Comparison of ENCODE assay signal across 13 mouse cellular contexts in genomic region chr17:78163724-78164236, GRCm38 (mm10). TPM values are rescaled to one million over a fixed set of nuclear protein-coding genes. Genes with fewer than 3 reads are reported as not detected.
DNase-seq lines count a peak whose midpoint lies in the region; ATAC-seq and TF ChIP-seq lines count a peak whose summit lies in the region.
"Had no signal": no experiment of that assay in that cellular context is flagged by ENCODE, and none has a peak within 500 bp of the region (broad histone marks: within the 10 kb centered on the region; RNA-seq: fewer than 3 reads in every experiment).

No protein-coding gene starts in this region.

- no peak overlapping the region for H3K4me2 ChIP-seq in midbrain, embryonic 12.5 days (replicated peaks)
- no peak overlapping the region for H3K4me2 ChIP-seq in midbrain, embryonic 13.5 days (replicated peaks)
- H3K4me2 ChIP-seq: embryonic facial prominence, embryonic 13.5 days; hindbrain, embryonic 15.5 days had no signal

- no peaks in the 10 kb centered on the region for H3K27me3 ChIP-seq in midbrain, embryonic 12.5 days
- H3K27me3 ChIP-seq in midbrain, embryonic 13.5 days: no peaks in the 10 kb centered on the region
- H3K27me3 ChIP-seq in MEL (ENCODE audit: control insufficient read depth in 1 of 2, insufficient read depth in 2 of 2, low read length in 2 of 2): no peaks in the 10 kb centered on the region
- H3K27me3 ChIP-seq: embryonic facial prominence, embryonic 13.5 days; hindbrain, embryonic 15.5 days had no signal

- no peak for TF ChIP-seq POLR2A in MEL (IDR thresholded peaks at IDR 0.05; ENCODE audit: control insufficient read depth in 1 of 2, insufficient read depth in 1 of 2, low read depth in 1 of 2, low read length in 2 of 2, poor library complexity in 1 of 2)

- H3K9me3 ChIP-seq in midbrain, embryonic 12.5 days: no peaks in the 10 kb centered on the region
- H3K9me3 ChIP-seq in midbrain, embryonic 13.5 days: no peaks in the 10 kb centered on the region
- H3K9me3 ChIP-seq in MEL (replicated peaks; ENCODE audit: insufficient read depth, low read length): no peaks in the 10 kb centered on the region
- H3K9me3 ChIP-seq: embryonic facial prominence, embryonic 13.5 days; heart, embryonic 10.5 days; hindbrain, embryonic 10.5 days; hindbrain, embryonic 15.5 days had no signal

- peak; percentile 6 to 45; a peak in 1 of 4 replicates for TF ChIP-seq EP300 in MEL (IDR thresholded peaks at IDR 0.05; ENCODE audit: low read depth in 1 of 2, low read length in 2 of 2)

- H3K9ac ChIP-seq in midbrain, embryonic 12.5 days (replicated peaks): no peak overlapping the region
- no peak overlapping the region for H3K9ac ChIP-seq in midbrain, embryonic 13.5 days (replicated peaks)
- no peak overlapping the region for H3K9ac ChIP-seq in MEL (ENCODE audit: control insufficient read depth, low read depth, low read length, poor library complexity, severe bottlenecking)
- H3K9ac ChIP-seq: embryonic facial prominence, embryonic 13.5 days; hindbrain, embryonic 15.5 days had no signal

- H3K4me1 ChIP-seq in midbrain, embryonic 12.5 days: no peaks in the 10 kb centered on the region
- no peaks in the 10 kb centered on the region for H3K4me1 ChIP-seq in midbrain, embryonic 13.5 days (replicated peaks)
- no peaks in the 10 kb centered on the region for H3K4me1 ChIP-seq in MEL (ENCODE audit: control insufficient read depth in 1 of 2, insufficient read depth in 2 of 2, low read length in 2 of 2)
- H3K4me1 ChIP-seq: embryonic facial prominence, embryonic 13.5 days; heart, embryonic 10.5 days; hindbrain, embryonic 10.5 days; hindbrain, embryonic 15.5 days had no signal

- TF ChIP-seq CTCF in MEL (IDR thresholded peaks at IDR 0.05 in 2 of 3, conservative IDR thresholded peaks at IDR 0.05 in 1 of 3; ENCODE audit: control insufficient read depth in 1 of 3, insufficient read depth in 1 of 3, low read depth in 2 of 3, low read length in 3 of 3, poor library complexity in 1 of 3, severe bottlenecking in 1 of 3): no peak

- no peak overlapping the region for H3K4me3 ChIP-seq in midbrain, embryonic 12.5 days
- H3K4me3 ChIP-seq in midbrain, embryonic 13.5 days (replicated peaks): no peak overlapping the region
- peak overlapping the region; percentile 24 to 30 for H3K4me3 ChIP-seq in MEL (ENCODE audit: control insufficient read depth in 1 of 2, insufficient read depth in 1 of 2, low read depth in 2 of 2, low read length in 2 of 2)
- H3K4me3 ChIP-seq: embryonic facial prominence, embryonic 13.5 days; heart, embryonic 10.5 days; hindbrain, embryonic 10.5 days; hindbrain, embryonic 15.5 days had no signal

- no peaks in the 10 kb centered on the region for H3K79me2 ChIP-seq in MEL (ENCODE audit: control insufficient read depth, insufficient read depth, low read length, poor library complexity)

- DNase-seq in MEL (ENCODE audit: low read depth, low spot score): peak; percentile 37
- no peak for DNase-seq in gastrocnemius, adult 18-20 months (ENCODE audit: low spot score)
- no peak for DNase-seq in right cerebral cortex, adult 2 months (ENCODE audit: low spot score in 2 of 2)
- DNase-seq in layer of hippocampus, postnatal 25 days (ENCODE audit: extremely low spot score in 1 of 2, low spot score in 1 of 2): no peak
- DNase-seq: gastrocnemius, postnatal 36 days had no signal

- no peaks in the 10 kb centered on the region for H3K36me3 ChIP-seq in midbrain, embryonic 12.5 days
- H3K36me3 ChIP-seq in midbrain, embryonic 13.5 days: no peaks in the 10 kb centered on the region
- no peaks in the 10 kb centered on the region; a peak in 1 of 4 replicates for H3K36me3 ChIP-seq in MEL (ENCODE audit: control insufficient read depth in 1 of 2, insufficient read depth in 2 of 2, low read length in 2 of 2)
- H3K36me3 ChIP-seq: embryonic facial prominence, embryonic 13.5 days; heart, embryonic 10.5 days; hindbrain, embryonic 10.5 days; hindbrain, embryonic 15.5 days had no signal

- WGBS in midbrain, embryonic 12.5 days: 84% methylated on average over 10 of the region's 10 CpGs
- WGBS in midbrain, embryonic 13.5 days: 88% methylated on average over 10 of the region's 10 CpGs

- no peak for TF ChIP-seq RAD21 in MEL (IDR thresholded peaks at IDR 0.05; ENCODE audit: low read depth, low read length)

- H3K27ac ChIP-seq in midbrain, embryonic 12.5 days (replicated peaks): no peak overlapping the region
- H3K27ac ChIP-seq in midbrain, embryonic 13.5 days: no peak overlapping the region
- H3K27ac ChIP-seq in MEL (ENCODE audit: control insufficient read depth, low read depth, low read length): no peak overlapping the region
- H3K27ac ChIP-seq: embryonic facial prominence, embryonic 13.5 days; heart, embryonic 10.5 days; hindbrain, embryonic 10.5 days; hindbrain, embryonic 15.5 days had no signal

- ATAC-seq in midbrain, embryonic 12.5 days (ENCODE audit: low FRiP score, low read depth): 0 out of 2 replicates have a peak, but pooled peaks have one; percentile 19
- no peak for ATAC-seq in midbrain, embryonic 13.5 days
- peak; percentile 65 for ATAC-seq in granulocyte monocyte progenitor cell, adult 5-6 weeks (replicated peaks; ENCODE audit: poor library complexity, severe bottlenecking)
- peak; percentile 49 for ATAC-seq in megakaryocyte-erythroid progenitor cell, adult 5-6 weeks (replicated peaks; ENCODE audit: low FRiP score, low TSS enrichment, poor library complexity, severe bottlenecking)

TF ChIP-seq in MEL, 35 proteins besides CTCF, POLR2A, EP300 and RAD21:
- no peak for TF ChIP-seq SIN3A (IDR thresholded peaks at IDR 0.05; ENCODE audit: low read length)
- TF ChIP-seq ZNF384 (IDR thresholded peaks at IDR 0.05; ENCODE audit: low read depth, low read length): peak; percentile 87
- 0 out of 2 replicates have a peak, but pooled peaks have one; percentile 6 for TF ChIP-seq TCF12 (IDR thresholded peaks at IDR 0.05; ENCODE audit: low read depth, low read length)
- TF ChIP-seq GATA1 (IDR thresholded peaks at IDR 0.05; ENCODE audit: low read depth, low read length): peak; percentile 77
TF ChIP-seq in MEL: peak in this region for 3.

RNA-seq across cellular contexts. Expression of gene Crim1, which starts 36.3 kb away (rescaled TPM):
- polyA plus RNA-seq in midbrain, embryonic 12.5 days (2016; fragmentation: Nextera tagmentation; extraction: Ambion mirVana): 6.2 and 6.3 TPM in 2 replicates
- polyA plus RNA-seq in midbrain, embryonic 13.5 days (2015; fragmentation: Nextera tagmentation; extraction: Ambion mirVana): 5.4 and 6.4 TPM in 2 replicates
- not detected in 2 replicates for total RNA-seq in MEL (2012; rRNA removed)
- polyA plus RNA-seq in MEL (2012; ENCODE audit: insufficient read depth in 1 of 2, insufficient read length in 2 of 2, low read depth in 1 of 2, low replicate concordance in 2 of 2, missing spikeins in 1 of 2): not detected
- 1.7 and 2.2 TPM in 2 replicates for total RNA-seq in granulocyte monocyte progenitor cell, adult 5-6 weeks (2014; fragmentation: Nextera tagmentation)
- 0.67 and 1.4 TPM in 2 replicates for total RNA-seq in granulocyte monocyte progenitor cell, adult 5-6 weeks (2017)
- total RNA-seq in megakaryocyte-erythroid progenitor cell, adult 5-6 weeks (2014; fragmentation: Nextera tagmentation): 5.0 and 18.9 TPM in 2 replicates
- 6.6 and 6.8 TPM in 2 replicates for total RNA-seq in megakaryocyte-erythroid progenitor cell, adult 5-6 weeks (2017)
- total RNA-seq in gastrocnemius, adult 18-20 months (2021): 10 to 100 TPM; 53.6 to 74.0 TPM
- 100 to 1,000 TPM; 118 to 130 TPM for total RNA-seq in layer of hippocampus, postnatal 25 days (2021)

Comparison
In these comparisons a context has a peak if more than half of its experiments do, and no peak if none do; other contexts are left out.
1. H3K4me3 ChIP-seq: peak in MEL (2 of 2); none in midbrain, embryonic 12.5 days (single experiment) and midbrain, embryonic 13.5 days (single experiment).